Mouse (Mus musculus) thymus, adult 2 months (tissue): ENCODE results near the gene Slc7a7. TPM values are rescaled to one million over a fixed set of nuclear protein-coding genes. Genes with fewer than 3 reads are reported as not detected.

Experiments
- DNase-seq: peaks from one replicate; pipeline ENCODE4 v3.0.0; 2021
- H3K27ac ChIP-seq: fragments of 200-500 bp; 2 replicates; pipeline ENCODE4 v1.5.1; 2012; ENCODE audit warnings: low read length, control low read depth; ENCODE audit not compliant: control insufficient read depth, insufficient read depth
- H3K27me3 ChIP-seq: fragments of 200-500 bp; 2 replicates; pipeline ENCODE4 v1.6.1; 2012; ENCODE audit warnings: mild to moderate bottlenecking, low read length, moderate library complexity, mixed read lengths; ENCODE audit not compliant: control insufficient read depth, insufficient read depth
- H3K36me3 ChIP-seq: fragments of 200-500 bp; 2 replicates; pipeline ENCODE4 v1.6.1; 2012; ENCODE audit warnings: mild to moderate bottlenecking, low read length, moderate library complexity; ENCODE audit not compliant: control insufficient read depth, insufficient read depth
- H3K4me1 ChIP-seq: fragments of 200-500 bp; replicated peaks from 2 replicates; pipeline ENCODE4 v1.6.1; 2012; ENCODE audit warnings: low read length; ENCODE audit not compliant: control insufficient read depth, insufficient read depth
- H3K4me3 ChIP-seq: fragments of 200-500 bp; 2 replicates; pipeline ENCODE4 v1.5.1; 2012; ENCODE audit warnings: mild to moderate bottlenecking, low read length, control low read depth, moderate library complexity; ENCODE audit not compliant: control insufficient read depth, insufficient read depth
- CTCF ChIP-seq: fragments of 200-500 bp; IDR thresholded peaks from 2 replicates; pipeline ENCODE4 v1.5.1; 2012; ENCODE audit warnings: mild to moderate bottlenecking, control low read depth, low read length, moderate library complexity, borderline replicate concordance; ENCODE audit not compliant: control insufficient read depth, poor library complexity, insufficient read depth; ENCODE audit errors: extremely low read depth
- POLR2A ChIP-seq: fragments of 200-500 bp; IDR thresholded peaks from 2 replicates; pipeline ENCODE4 v1.6.1; 2012; ENCODE audit warnings: mild to moderate bottlenecking, low read length, control low read depth, moderate library complexity; ENCODE audit not compliant: control insufficient read depth, poor library complexity, insufficient read depth; ENCODE audit errors: extremely low read depth
- WGBS: fragments of 180-500 bp; shearing (Covaris S2); methylation state at CpG from one replicate; pipeline ENCODE4 v1.1.7; 2018; 5-methylcytosine and 5-hydroxymethylcytosine counted together
- polyA plus RNA-seq: library from polyadenylated mRNA; depleted of rRNA; stranded (reverse); fragments of >200 nt; gene quantifications from 2 replicates; pipeline ENCODE4 v1.2.3, GENCODE M21; 2012

The Slc7a7 gene
- polyA plus RNA-seq, 1 experiment: 29.3 TPM

DNA sequence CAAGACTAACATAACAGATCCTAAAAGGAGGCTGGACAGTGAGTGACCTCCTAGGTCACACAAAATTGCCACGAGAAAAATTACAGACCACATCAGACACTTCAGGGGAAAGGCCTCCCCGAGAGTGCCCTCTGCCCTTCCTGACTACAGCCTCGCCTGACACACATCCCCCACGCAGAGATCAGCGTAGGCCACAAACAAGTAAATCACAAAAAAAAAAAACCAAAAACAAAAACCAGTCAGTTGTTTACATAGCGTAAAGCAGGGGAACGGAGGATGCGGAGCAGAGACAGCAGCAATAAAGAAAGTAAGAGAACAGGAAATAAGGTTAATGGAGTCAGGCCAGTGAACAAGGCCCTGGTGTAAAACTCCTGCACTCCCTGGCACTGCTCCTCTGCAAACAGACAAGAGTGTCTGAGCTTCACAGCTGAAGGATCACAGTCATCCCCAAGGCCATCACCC is 18.6 kb downstream of the Slc7a7 start:
- H3K4me1 ChIP-seq: peaks cover 3% of the 10 kb centered on the region
- no peak overlapping the region for H3K4me3 ChIP-seq
- 80% methylated on average over 8 of the region's 8 CpGs for WGBS
- no peak for DNase-seq
- no peak overlapping the region; the same call in 1 of the 2 replicates for H3K27ac ChIP-seq
- no peaks in the 10 kb centered on the region for H3K27me3 ChIP-seq
- no peaks in the 10 kb centered on the region for H3K36me3 ChIP-seq
- TF ChIP-seq POLR2A (no peak), CTCF (no peak)

DNA sequence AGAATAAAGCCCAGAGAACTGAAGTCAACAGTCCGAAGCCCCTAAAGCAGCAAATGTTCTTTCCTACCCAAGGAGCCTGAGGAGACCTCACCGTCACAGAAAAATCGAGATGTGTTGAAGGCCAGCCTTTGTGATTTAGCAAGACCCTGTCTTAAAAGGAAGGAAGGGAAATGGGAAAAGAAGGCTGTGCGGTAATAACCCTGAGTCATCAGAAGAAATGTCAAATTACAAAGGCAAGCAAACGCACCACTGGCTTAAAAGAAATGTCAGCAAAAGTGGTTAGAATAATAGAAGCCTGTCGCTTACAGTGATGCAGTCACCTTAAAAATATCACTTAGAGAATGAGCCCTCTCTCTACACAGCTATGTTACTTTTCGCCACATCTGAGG is 19.1 kb downstream of the Slc7a7 start:
- H3K4me3 ChIP-seq: no peak overlapping the region
- peaks cover 3% of the 10 kb centered on the region for H3K4me1 ChIP-seq
- no peaks in the 10 kb centered on the region for H3K27me3 ChIP-seq
- no peak for TF ChIP-seq CTCF
- no peak for TF ChIP-seq POLR2A
- no peak for DNase-seq
- WGBS: 76% methylated on average over 7 of the region's 7 CpGs
- H3K27ac ChIP-seq: no peak overlapping the region
- H3K36me3 ChIP-seq: no peaks in the 10 kb centered on the region

DNA sequence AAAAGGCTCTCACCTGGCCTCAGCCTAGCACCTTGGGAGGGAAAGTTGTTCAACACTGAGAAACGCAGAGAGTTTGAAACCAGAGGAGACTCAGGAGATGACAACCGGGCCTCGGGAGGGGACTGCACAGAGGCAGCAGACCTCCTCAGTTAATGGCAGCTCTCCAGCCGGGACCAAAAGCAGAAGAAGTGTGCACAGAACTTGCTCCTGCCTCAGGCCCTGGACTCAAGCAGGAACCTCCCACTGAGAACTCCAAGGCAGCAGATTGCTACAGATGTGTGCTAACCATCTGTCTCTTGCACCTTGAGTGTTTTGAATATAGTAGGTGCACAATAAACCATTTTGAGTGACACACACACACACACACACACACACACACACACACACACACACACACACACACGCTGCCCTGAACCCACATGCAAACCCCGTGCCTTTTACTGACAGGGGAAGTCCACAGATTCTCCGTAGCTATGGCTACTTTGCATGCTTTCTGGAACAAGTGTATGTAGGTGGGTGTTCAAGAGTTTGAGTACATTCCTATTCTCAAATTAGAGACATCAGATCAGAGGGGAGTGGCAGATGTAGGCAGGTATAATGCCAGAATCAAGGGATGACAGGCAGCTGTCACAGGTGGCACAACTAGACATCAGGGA is 19.6 kb downstream of the Slc7a7 start:
- TF ChIP-seq CTCF (no peak), POLR2A (no peak)
- Histone ChIP-seq H3K36me3 (no peaks in the 10 kb centered on the region), H3K27me3 (no peaks in the 10 kb centered on the region), H3K27ac (no peak overlapping the region), H3K4me3 (no peak overlapping the region), H3K4me1 (peaks cover 3% of the 10 kb centered on the region)
- 75% methylated on average over 7 of the region's 7 CpGs for WGBS
- DNase-seq: no peak

DNA sequence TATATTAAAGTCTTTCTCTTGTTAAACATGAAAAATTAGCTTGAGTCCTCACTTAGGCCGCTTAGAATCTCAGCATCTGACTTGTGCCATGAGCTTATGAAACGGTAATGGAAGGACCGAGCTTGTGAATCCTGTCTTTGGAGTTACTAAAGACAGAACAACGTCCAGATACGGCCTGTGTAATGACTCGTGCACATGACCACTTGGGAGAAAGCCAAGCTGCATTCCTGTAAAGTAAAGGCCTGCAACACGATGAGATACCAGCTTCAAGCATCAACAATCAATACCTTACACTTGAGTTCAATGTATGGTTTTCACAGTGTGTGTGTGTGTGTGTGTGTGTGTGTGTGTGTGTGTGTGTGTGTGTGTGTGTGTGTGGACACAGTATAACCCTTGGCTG is 20.9 kb downstream of the Slc7a7 start:
- no peak overlapping the region for H3K4me3 ChIP-seq
- TF ChIP-seq CTCF (no peak), POLR2A (no peak)
- no peak overlapping the region for H3K27ac ChIP-seq
- no peaks in the 10 kb centered on the region for H3K36me3 ChIP-seq
- 90% methylated on average over 7 of the region's 7 CpGs for WGBS
- H3K4me1 ChIP-seq: peaks cover 3% of the 10 kb centered on the region
- no peak for DNase-seq
- H3K27me3 ChIP-seq: no peaks in the 10 kb centered on the region

DNA sequence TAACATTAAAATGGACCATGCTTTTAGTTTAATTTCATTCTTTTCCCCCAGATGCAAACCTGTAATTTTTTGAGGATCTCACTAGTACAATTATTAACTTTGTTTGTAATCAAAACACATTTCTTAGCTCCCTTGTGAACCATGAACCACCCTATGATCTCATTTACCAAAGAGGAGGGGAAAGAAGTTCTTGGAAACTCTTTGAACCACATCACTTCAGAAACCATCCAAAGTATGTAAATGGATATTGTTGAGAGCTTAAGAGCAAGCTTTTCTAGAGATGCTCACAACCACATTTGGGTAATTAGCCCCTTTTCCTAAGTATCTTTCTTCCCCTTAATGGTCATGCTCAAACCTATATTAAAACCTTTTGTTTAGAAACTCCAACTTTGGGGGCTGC is 23.3 kb downstream of the Slc7a7 start:
- no peak overlapping the region for H3K4me3 ChIP-seq
- no peak for TF ChIP-seq CTCF
- no peak for TF ChIP-seq POLR2A
- H3K27me3 ChIP-seq: no peaks in the 10 kb centered on the region
- no peak overlapping the region for H3K27ac ChIP-seq
- H3K36me3 ChIP-seq: no peaks in the 10 kb centered on the region
- peaks cover 3% of the 10 kb centered on the region for H3K4me1 ChIP-seq
- no peak for DNase-seq

DNA sequence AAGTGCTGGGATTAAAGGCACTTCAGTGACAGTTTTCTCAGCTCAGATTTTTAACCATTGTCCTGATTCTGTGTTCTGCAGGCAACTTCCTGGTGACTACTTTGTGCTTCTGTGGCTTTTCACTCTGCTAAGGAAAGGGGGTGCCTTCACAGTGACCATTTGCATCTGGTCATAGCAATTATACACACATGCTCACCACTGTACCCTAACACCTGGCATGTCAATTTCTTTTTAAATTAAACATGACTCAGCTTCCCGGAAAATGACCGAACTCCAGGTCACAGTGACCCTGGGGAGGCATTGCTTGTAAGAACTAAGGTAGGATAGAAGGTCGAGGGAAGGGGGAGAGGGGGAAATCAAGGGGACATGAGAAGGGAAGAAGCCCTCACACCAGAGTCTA is 23.8 kb downstream of the Slc7a7 start:
- H3K4me1 ChIP-seq: no peaks in the 10 kb centered on the region
- H3K27me3 ChIP-seq: no peaks in the 10 kb centered on the region
- WGBS: 78% methylated on average over 3 of the region's 3 CpGs
- no peaks in the 10 kb centered on the region for H3K36me3 ChIP-seq
- H3K4me3 ChIP-seq: no peak overlapping the region
- TF ChIP-seq CTCF (no peak), POLR2A (no peak)
- no peak for DNase-seq
- no peak overlapping the region for H3K27ac ChIP-seq

DNA sequence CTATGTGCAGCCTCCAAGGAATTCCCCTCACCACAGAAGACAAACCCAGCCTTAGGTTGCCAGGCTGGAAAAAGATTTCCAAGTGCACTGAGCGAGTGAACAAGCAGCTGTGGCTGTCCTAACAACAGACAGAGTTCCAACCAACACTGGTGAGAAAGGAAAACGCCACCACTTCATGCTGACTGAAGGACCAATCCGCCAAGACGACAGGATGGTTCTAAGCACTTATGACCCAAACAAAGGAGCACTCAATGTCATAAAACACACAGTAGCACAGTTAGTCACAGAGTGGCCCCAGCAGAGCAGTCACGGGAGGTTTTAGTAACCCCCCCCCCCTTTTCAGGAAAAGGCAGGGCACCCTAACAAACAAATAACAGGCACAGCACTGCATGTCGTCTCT is 26.7 kb downstream of the Slc7a7 start:
- H3K4me3 ChIP-seq: no peak overlapping the region
- no peak overlapping the region for H3K27ac ChIP-seq
- H3K4me1 ChIP-seq: no peaks in the 10 kb centered on the region
- TF ChIP-seq POLR2A: no peak
- TF ChIP-seq CTCF: no peak
- WGBS: 89% methylated on average over 6 of the region's 6 CpGs
- H3K27me3 ChIP-seq: no peaks in the 10 kb centered on the region
- DNase-seq: no peak
- H3K36me3 ChIP-seq: no peaks in the 10 kb centered on the region
